Mouse (Mus musculus): ENCODE results near the gene Dcx.

The Dcx gene

GRCm38 (mm10) chrX:143826521-143826920, 106.6 kb downstream of the Dcx start:
- no peak for DNase-seq

GRCm38 (mm10) chrX:143818961-143819360, 114.2 kb downstream of the Dcx start:
- no peak for DNase-seq

GRCm38 (mm10) chrX:143815948-143816347, 117.2 kb downstream of the Dcx start:
- no peak for DNase-seq
